Mouse (Mus musculus): Measurements from ENCODE around the gene Nacc1. TPM values are rescaled to one million over a fixed set of nuclear protein-coding genes. Genes with fewer than 3 reads are reported as not detected.

Nacc1 gene
- 86.5 and 86.7 TPM in 2 replicates for polyA plus RNA-seq (2012; rRNA removed)

DNA sequence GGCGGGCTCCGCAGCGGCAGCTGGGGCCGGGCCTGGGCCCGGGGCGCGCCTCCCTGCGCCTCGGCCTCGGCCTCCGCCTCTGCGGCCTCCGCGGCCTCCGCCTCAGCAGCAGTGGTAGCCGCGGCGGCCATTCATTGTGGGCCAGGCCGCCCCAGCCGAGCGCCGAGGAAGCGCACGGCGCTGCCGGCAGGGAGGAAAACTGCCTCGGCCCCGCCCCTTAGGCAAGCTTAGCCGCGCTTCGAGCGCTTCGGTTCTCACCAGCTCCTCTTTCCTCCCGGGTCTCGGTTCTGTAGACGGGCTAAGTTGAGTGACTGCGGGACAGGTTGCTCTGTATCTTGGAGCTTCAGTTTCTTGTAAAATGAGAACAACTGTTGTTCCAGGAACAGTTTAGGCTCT, at the start of gene Nacc1:
Gene Nacc1 (minus strand): TSS at position 158 of the 396 bp plus-strand sequence.
- TF ChIP-seq POLR2A (IDR thresholded peaks at IDR 0.05; ENCODE audit: extremely low read depth, insufficient read depth, low read length) (no peak), CTCF (IDR thresholded peaks at IDR 0.05; ENCODE audit: extremely low read depth, insufficient read depth, low read length) (no peak)
- Histone ChIP-seq H3K4me1 (ENCODE audit: control insufficient read depth, insufficient read depth, low read length) (peaks cover 15% of the 10 kb centered on the region), H3K4me3 (ENCODE audit: insufficient read depth, low read length) (peak within 1 kb of the TSS; percentile 74), H3K27ac (ENCODE audit: insufficient read depth, low read length) (peak within 1 kb of the TSS; percentile 80)

DNA sequence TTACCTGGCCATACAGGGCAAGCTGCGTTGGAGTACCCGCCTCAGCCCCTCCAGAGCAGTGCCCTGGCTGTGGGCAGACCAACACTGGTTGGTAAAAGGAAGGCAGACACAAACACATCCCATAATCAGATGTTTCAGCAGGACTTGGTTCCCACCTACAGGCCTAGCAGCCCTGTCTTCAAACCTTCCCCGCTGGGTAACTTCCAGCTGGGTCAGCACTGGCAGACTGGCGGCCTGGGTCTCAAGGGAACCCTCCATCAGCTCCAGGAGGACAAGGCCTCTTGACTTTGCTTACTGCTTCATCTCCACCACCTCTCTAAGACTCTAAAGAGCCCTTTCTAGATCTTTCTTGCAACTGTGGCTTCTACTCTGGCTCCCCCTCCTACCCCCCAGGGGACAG, 48.9 kb upstream of the Nacc1 start:
- peak overlapping the region; percentile 8; the same call in 1 of the 2 replicates for H3K27ac ChIP-seq (ENCODE audit: insufficient read depth, low read length)
- peaks cover 25% of the 10 kb centered on the region for H3K4me1 ChIP-seq (ENCODE audit: control insufficient read depth, insufficient read depth, low read length)
- no peak overlapping the region for H3K4me3 ChIP-seq (ENCODE audit: insufficient read depth, low read length)
- TF ChIP-seq CTCF (IDR thresholded peaks at IDR 0.05; ENCODE audit: extremely low read depth, insufficient read depth, low read length) (no peak), POLR2A (IDR thresholded peaks at IDR 0.05; ENCODE audit: extremely low read depth, insufficient read depth, low read length) (no peak)

DNA sequence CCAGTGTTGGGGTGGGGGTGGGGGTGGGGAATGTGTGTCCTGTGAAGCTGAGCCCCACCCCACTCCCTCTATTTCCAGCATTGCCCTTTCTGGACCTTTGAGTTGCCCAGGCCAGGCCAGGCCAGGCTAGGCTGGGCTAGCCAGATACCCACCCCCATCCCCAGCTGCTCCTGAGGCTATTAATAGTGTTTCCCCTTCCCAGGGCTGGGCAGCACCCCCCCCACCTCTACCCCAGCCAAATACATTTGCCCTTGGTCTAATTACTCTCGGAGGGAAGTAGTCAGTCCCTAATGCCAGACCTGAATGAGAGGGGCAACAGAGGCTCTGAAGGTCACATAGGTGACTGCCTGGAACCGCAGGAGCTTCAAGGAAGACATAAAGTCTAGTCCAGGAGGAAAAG, 47.9 kb upstream of the Nacc1 start:
- Histone ChIP-seq H3K4me1 (ENCODE audit: control insufficient read depth, insufficient read depth, low read length) (peaks cover 32% of the 10 kb centered on the region), H3K4me3 (ENCODE audit: insufficient read depth, low read length) (no peak overlapping the region), H3K27ac (ENCODE audit: insufficient read depth, low read length) (0 out of 2 replicates have a peak overlapping the region, but pooled peaks have one; percentile 31)
- no peak for TF ChIP-seq POLR2A (IDR thresholded peaks at IDR 0.05; ENCODE audit: extremely low read depth, insufficient read depth, low read length)
- no peak for TF ChIP-seq CTCF (IDR thresholded peaks at IDR 0.05; ENCODE audit: extremely low read depth, insufficient read depth, low read length)

DNA sequence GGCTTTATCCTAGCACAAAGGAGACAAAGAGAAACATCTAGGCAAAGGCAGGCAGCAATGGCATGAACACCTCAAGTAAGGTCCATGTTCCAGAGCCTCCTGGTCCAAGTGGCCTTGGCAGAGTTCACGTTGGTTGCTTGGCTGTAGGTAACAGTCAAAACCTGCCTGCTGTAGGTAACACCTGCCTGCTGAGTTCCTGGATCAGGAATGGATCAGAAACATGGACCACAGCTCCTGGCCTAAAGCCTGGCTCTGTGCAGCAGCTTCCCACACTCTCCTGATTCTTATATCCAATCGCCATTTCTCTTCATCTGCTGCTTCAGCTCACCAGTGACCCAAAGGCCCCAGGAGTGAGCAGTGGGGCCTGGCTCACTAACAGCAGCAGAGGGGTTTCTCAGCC, 47.0 kb upstream of the Nacc1 start:
- Histone ChIP-seq H3K4me1 (ENCODE audit: control insufficient read depth, insufficient read depth, low read length) (peaks cover 34% of the 10 kb centered on the region), H3K4me3 (ENCODE audit: insufficient read depth, low read length) (no peak overlapping the region), H3K27ac (ENCODE audit: insufficient read depth, low read length) (no peak overlapping the region)
- TF ChIP-seq CTCF (IDR thresholded peaks at IDR 0.05; ENCODE audit: extremely low read depth, insufficient read depth, low read length) (no peak), POLR2A (IDR thresholded peaks at IDR 0.05; ENCODE audit: extremely low read depth, insufficient read depth, low read length) (no peak)

DNA sequence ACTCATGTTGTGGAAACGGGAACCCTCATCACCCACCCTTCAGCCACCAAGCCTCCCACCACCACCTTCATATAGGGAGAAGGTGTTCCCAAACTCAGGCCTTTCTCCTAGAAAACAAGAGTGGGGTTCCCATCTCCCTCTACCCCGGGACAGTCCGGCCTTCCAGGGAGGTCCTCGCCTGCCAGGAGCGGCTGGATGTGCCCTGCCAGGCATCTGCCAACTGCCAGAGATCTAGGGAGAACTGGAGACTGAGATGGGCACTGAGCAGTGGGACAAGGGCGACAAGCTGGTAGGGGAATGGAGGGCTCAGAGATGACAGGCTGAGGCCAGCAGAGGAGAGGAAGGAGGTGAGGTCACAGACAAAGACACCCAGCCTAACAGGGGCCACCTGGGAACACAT, 46.3 kb upstream of the Nacc1 start:
- Histone ChIP-seq H3K27ac (ENCODE audit: insufficient read depth, low read length) (0 out of 2 replicates have a peak overlapping the region, but pooled peaks have one; percentile 4), H3K4me3 (ENCODE audit: insufficient read depth, low read length) (no peak overlapping the region), H3K4me1 (ENCODE audit: control insufficient read depth, insufficient read depth, low read length) (peaks cover 37% of the 10 kb centered on the region)
- no peak for TF ChIP-seq CTCF (IDR thresholded peaks at IDR 0.05; ENCODE audit: extremely low read depth, insufficient read depth, low read length)
- TF ChIP-seq POLR2A (IDR thresholded peaks at IDR 0.05; ENCODE audit: extremely low read depth, insufficient read depth, low read length) = no peak

DNA sequence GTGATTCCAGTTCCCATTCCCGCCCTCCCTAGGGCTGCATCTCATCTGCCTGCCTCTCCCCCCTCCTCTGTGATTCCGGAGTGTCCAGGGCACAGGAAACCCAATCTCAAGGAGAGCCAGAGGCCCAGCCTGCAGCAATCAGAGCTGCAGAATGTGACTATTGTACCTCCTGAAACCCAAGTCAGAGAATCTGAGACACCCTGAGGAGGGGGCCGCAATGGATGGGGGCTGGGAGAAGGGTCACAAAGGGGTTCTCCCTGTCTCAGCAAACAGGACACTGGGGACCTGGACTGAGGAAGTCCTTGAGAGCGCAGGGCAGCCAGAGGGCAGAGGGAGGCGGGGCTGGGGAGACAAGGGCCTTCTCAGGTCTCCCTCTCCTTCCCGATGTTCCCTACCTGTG, 45.3 kb upstream of the Nacc1 start:
- no peak for TF ChIP-seq CTCF (IDR thresholded peaks at IDR 0.05; ENCODE audit: extremely low read depth, insufficient read depth, low read length)
- TF ChIP-seq POLR2A (IDR thresholded peaks at IDR 0.05; ENCODE audit: extremely low read depth, insufficient read depth, low read length) = no peak
- H3K4me1 ChIP-seq (ENCODE audit: control insufficient read depth, insufficient read depth, low read length) = peaks cover 32% of the 10 kb centered on the region

DNA sequence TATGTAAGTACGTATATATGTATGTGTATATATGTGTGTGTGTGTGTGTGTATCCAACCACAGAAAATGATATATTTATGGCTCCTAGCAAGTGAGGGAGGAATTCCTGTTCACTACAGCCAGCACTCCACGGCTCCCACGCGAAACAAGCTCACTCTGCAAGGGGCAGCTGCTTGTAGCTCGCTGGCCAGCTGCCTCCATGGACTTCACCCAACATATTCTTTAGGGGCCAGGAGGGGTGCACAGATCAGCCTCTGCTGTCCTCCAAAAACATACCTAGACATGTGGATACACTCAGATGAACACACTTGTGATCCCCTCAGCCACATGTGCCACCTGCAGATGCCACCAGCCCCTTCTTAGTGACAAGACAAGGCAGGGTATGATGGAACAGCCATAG, 44.9 kb upstream of the Nacc1 start:
- no peak overlapping the region for H3K4me3 ChIP-seq (ENCODE audit: insufficient read depth, low read length)
- H3K4me1 ChIP-seq (ENCODE audit: control insufficient read depth, insufficient read depth, low read length) = peaks cover 29% of the 10 kb centered on the region
- H3K27ac ChIP-seq (ENCODE audit: insufficient read depth, low read length) = 0 out of 2 replicates have a peak overlapping the region, but pooled peaks have one; percentile 24
- TF ChIP-seq CTCF (IDR thresholded peaks at IDR 0.05; ENCODE audit: extremely low read depth, insufficient read depth, low read length) (no peak), POLR2A (IDR thresholded peaks at IDR 0.05; ENCODE audit: extremely low read depth, insufficient read depth, low read length) (no peak)

More for the DNA sequence above, 45.3 kb upstream of the Nacc1 start:
- H3K4me3 ChIP-seq (ENCODE audit: insufficient read depth, low read length) = no peak overlapping the region
- 0 out of 2 replicates have a peak overlapping the region, but pooled peaks have one; percentile 24 for H3K27ac ChIP-seq (ENCODE audit: insufficient read depth, low read length)

DNA sequence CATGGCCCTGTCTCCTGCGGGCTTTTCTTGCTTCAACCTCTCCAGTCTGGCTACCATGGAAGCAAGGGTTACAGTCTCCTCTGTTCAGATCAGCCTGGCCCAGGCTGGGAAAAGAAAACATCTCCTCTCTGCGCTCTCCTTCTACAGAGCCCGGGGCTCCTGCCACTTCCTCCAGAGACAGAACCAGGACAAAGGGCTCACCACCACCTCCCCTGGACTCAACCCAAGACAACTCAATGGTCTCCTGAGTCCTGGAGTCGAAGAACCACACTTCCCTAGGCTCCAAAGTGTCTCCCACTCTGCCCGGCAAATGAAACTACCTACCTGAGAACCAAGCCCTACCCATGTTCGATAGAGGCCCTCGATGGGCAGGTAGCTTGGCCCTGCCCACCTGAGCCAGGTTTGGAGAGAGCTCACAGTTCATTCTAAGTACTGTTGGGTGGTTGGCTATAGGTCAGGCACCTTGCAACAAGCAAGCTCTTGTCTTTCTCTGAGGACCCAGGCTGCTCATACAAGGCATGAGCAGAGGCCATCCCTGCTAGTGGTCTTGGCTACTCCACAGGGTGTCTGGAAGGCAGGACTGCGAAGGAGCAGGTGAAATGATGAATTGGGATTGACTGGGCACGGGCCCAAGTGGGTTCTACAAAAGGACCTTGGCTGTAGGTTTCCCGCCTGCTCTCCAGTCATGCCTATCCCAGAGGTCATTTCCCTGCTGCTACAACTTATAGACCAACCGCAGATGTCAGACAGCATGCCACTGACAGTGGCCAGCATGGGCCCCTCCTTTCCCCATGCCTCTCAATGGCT, 43.9 kb upstream of the Nacc1 start:
- Histone ChIP-seq H3K27ac (ENCODE audit: insufficient read depth, low read length) (peak overlapping the region; percentile 92), H3K4me3 (ENCODE audit: insufficient read depth, low read length) (no peak overlapping the region), H3K4me1 (ENCODE audit: control insufficient read depth, insufficient read depth, low read length) (peaks cover 29% of the 10 kb centered on the region)
- TF ChIP-seq CTCF (IDR thresholded peaks at IDR 0.05; ENCODE audit: extremely low read depth, insufficient read depth, low read length) (no peak), POLR2A (IDR thresholded peaks at IDR 0.05; ENCODE audit: extremely low read depth, insufficient read depth, low read length) (no peak)

DNA sequence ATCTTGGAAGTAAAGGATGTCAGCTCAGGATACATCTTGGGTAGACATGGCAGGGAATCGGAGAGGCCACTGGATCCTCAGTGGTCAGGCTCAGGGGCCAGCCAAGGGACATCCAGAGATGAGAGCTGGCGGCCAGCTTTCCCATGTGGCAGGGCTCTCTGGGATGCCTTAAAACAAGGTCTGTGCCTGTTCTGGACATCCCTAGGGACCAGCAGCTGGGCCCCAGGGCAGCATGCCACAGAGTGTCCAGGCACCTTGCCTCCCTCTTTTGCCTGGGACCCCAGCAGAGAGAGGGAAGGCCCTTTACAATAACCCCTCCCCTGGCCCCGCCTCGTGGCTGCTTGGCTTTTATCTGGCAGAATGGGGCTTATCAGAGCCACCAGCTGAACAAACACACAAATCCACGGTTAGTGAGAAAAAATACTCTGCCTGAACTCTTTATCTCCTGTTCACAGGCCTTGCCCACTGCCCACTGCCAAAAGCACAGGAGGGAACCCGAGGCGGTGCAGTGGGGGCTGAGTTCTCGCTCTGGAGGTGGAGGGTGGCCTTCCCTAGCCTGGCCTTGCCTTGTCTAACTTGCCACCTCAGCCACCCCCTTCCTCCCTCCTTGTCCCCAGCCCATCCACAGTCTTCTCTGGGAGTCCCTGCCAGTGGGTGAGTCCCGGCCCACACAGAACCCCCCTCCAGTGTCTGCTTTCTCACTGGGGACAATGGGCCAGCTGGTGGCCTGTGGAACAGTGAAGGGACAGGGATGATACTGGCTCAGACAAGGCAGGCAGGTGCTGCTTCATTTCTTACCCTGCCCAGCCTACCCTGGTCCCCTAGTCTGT, 43.1 kb upstream of the Nacc1 start:
- no peak overlapping the region for H3K4me3 ChIP-seq (ENCODE audit: insufficient read depth, low read length)
- peak overlapping the region; percentile 92 for H3K27ac ChIP-seq (ENCODE audit: insufficient read depth, low read length)
- peaks cover 25% of the 10 kb centered on the region for H3K4me1 ChIP-seq (ENCODE audit: control insufficient read depth, insufficient read depth, low read length)
- TF ChIP-seq CTCF (IDR thresholded peaks at IDR 0.05; ENCODE audit: extremely low read depth, insufficient read depth, low read length) = no peak
- TF ChIP-seq POLR2A (IDR thresholded peaks at IDR 0.05; ENCODE audit: extremely low read depth, insufficient read depth, low read length) = no peak

Measured in cortical plate, adult 2 months (tissue).